ENCODE assay signal across 22 mouse cellular contexts in the genomic region with DNA sequence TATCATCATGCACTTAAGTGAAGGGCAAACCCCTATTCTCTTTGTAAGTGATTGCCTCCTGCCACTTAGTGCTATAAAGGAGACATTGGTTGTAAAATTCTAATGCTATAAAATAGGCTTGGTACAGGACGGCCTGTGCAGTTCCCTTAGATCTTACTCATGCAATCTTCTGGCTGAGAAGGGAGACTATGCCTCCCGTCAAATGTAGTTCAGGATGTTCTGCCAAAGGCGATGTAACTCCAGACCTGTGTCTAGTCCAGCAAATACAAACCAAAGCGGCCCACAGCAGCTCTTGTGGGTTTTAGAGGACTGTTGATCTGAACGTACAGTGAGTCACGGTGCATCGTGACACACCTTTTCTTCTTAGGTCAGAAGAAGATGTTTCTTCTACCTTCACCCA.
DNase-seq lines count a peak whose midpoint lies in the region; ATAC-seq lines count a peak whose summit lies in the region.
"Had no signal": no experiment of that assay in that cellular context is flagged by ENCODE, and none has a peak within 500 bp of the region (broad histone marks: within the 10 kb centered on the region; RNA-seq: fewer than 3 reads in every experiment).

No protein-coding gene starts in this region.

- no peaks in the 10 kb centered on the region for H3K27me3 ChIP-seq in heart, embryonic 10.5 days (ENCODE audit: insufficient read depth, poor library complexity, severe bottlenecking)
- H3K27me3 ChIP-seq: forebrain, embryonic 13.5 days; limb, embryonic 13.5 days; liver, embryonic 15.5 days; midbrain, embryonic 12.5 days; neural tube, embryonic 15.5 days had no signal

- no peaks in the 10 kb centered on the region for H3K9me3 ChIP-seq in heart, embryonic 10.5 days
- H3K9me3 ChIP-seq: forebrain, embryonic 13.5 days; limb, embryonic 13.5 days; liver, embryonic 15.5 days; midbrain, embryonic 12.5 days; neural tube, embryonic 15.5 days had no signal

- no peak for ATAC-seq in monocyte, adult 5-6 weeks (replicated peaks; ENCODE audit: insufficient number of reproducible peaks, low FRiP score, low TSS enrichment, poor library complexity, severe bottlenecking)
- ATAC-seq: CD4-positive, CD25-positive, alpha-beta regulatory T cell, adult 4 months; forebrain, embryonic 13.5 days; hindbrain, embryonic 16.5 days; intestine, postnatal 0 days had no signal

- no peak overlapping the region for H3K27ac ChIP-seq in heart, embryonic 10.5 days
- H3K27ac ChIP-seq: forebrain, embryonic 13.5 days; kidney, postnatal 0 days; limb, embryonic 13.5 days; liver, embryonic 15.5 days; midbrain, embryonic 12.5 days; neural tube, embryonic 15.5 days had no signal

- WGBS in heart, embryonic 10.5 days = 86% methylated on average over 7 of the region's 7 CpGs

- DNase-seq in adrenal gland, adult (ENCODE audit: inconsistent age in 2 of 2, low spot score in 1 of 2) = peak; percentile 39 to 65
- no peak for DNase-seq in adrenal gland, postnatal 25 days
- DNase-seq in heart, adult 8-10 months (ENCODE audit: low spot score) = peak; percentile 84
- no peak for DNase-seq in heart, embryonic 10.5 days (ENCODE audit: low spot score)
- peak; percentile 42 for DNase-seq in urinary bladder, postnatal 14 days (ENCODE audit: low spot score)
- no peak for DNase-seq in urinary bladder, postnatal 25 days (ENCODE audit: low spot score)
- no peak for DNase-seq in left cerebral cortex, adult 11 months (ENCODE audit: low spot score)
- DNase-seq: cerebellum, adult 11-12 months; cerebellum, postnatal 25 days; thymus, adult 2 months had no signal

- no peaks in the 10 kb centered on the region for H3K36me3 ChIP-seq in heart, embryonic 10.5 days
- H3K36me3 ChIP-seq: G1E; limb, embryonic 13.5 days; liver, embryonic 15.5 days; midbrain, embryonic 12.5 days; neural tube, embryonic 15.5 days had no signal

- peaks cover 27% of the 10 kb centered on the region for H3K4me1 ChIP-seq in heart, embryonic 10.5 days
- H3K4me1 ChIP-seq: forebrain, embryonic 13.5 days; liver, embryonic 15.5 days; midbrain, embryonic 12.5 days had no signal

- no peak overlapping the region for H3K4me3 ChIP-seq in heart, embryonic 10.5 days
- H3K4me3 ChIP-seq: forebrain, embryonic 13.5 days; limb, embryonic 13.5 days; liver, embryonic 15.5 days; midbrain, embryonic 12.5 days; myocyte; neural tube, embryonic 15.5 days had no signal

Comparison
In these comparisons a context has a peak if more than half of its experiments do, and no peak if none do; other contexts are left out.
1. DNase-seq: peak in adrenal gland, adult (2 of 2), heart, adult 8-10 months (single experiment) and urinary bladder, postnatal 14 days (single experiment); none in adrenal gland, postnatal 25 days (single experiment), heart, embryonic 10.5 days (single experiment), urinary bladder, postnatal 25 days (single experiment) and left cerebral cortex, adult 11 months (single experiment).